ENCODE assay signal across 12 mouse cellular contexts in the genomic region with DNA sequence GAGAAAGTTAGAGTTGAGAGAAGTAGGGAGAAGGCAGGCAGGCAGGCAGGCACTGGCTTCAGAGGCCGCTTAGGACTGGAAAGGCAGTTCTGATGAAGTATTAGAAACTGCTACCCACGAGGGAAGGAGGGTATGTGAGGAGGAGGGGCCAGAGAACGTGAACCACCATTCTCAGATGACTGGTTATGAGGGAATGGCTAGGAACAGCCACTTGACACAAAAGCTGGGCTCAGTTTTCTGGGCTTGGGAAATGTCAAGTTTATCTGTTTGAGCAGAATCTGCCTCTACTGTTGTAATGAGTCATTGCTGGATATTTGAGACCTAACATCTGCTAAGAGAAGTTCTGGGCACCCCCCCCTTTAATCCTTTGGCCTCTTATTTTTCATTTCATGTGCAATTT.
DNase-seq lines count a peak whose midpoint lies in the region; ATAC-seq and TF ChIP-seq lines count a peak whose summit lies in the region.
"Had no signal": no experiment of that assay in that cellular context is flagged by ENCODE, and none has a peak within 500 bp of the region (broad histone marks: within the 10 kb centered on the region; RNA-seq: fewer than 3 reads in every experiment).

No protein-coding gene starts in this region.

- H3K36me3 ChIP-seq in lung, embryonic 14.5 days (ENCODE audit: insufficient read depth): peaks cover 20% of the 10 kb centered on the region
- H3K36me3 ChIP-seq in kidney, postnatal 0 days (ENCODE audit: insufficient read depth, low read length): no peaks in the 10 kb centered on the region
- H3K36me3 ChIP-seq: heart, embryonic 13.5 days had no signal

- peak; percentile 18 for DNase-seq in embryo, embryonic 10 days (ENCODE audit: low spot score)
- DNase-seq in embryo, embryonic 9.5 days (ENCODE audit: extremely low spot score): no peak
- DNase-seq in lung, embryonic 14.5 days: peak; percentile 60
- no peak for DNase-seq in lung, postnatal 14 days
- peak; percentile 16 for DNase-seq in embryo, embryonic 11 days
- peak; percentile 69 for DNase-seq in kidney, postnatal 0 days (ENCODE audit: low spot score)
- DNase-seq in spleen, postnatal 4 days (ENCODE audit: low spot score in 2 of 2): no peak
- DNase-seq in left cerebral cortex, postnatal 10 days (ENCODE audit: extremely low spot score in 1 of 2, low spot score in 2 of 2): no peak
- DNase-seq: cerebellum, adult 8-10 months had no signal

- no peaks in the 10 kb centered on the region for H3K27me3 ChIP-seq in lung, embryonic 14.5 days (ENCODE audit: insufficient read depth, low read length)
- H3K27me3 ChIP-seq in kidney, postnatal 0 days (ENCODE audit: insufficient read depth, low read length): no peaks in the 10 kb centered on the region
- H3K27me3 ChIP-seq: heart, embryonic 13.5 days had no signal

- intact Hi-C loops in left cerebral cortex, postnatal 10 days (cut with DNase I): no loop called here

- peaks cover 9% of the 10 kb centered on the region for H3K4me1 ChIP-seq in lung, embryonic 14.5 days (ENCODE audit: insufficient read depth)
- H3K4me1 ChIP-seq in kidney, postnatal 0 days (replicated peaks; ENCODE audit: insufficient read depth, low read length): no peaks in the 10 kb centered on the region

- H3K4me2 ChIP-seq in lung, embryonic 14.5 days: no peak overlapping the region
- no peak overlapping the region for H3K4me2 ChIP-seq in kidney, postnatal 0 days (ENCODE audit: low read length)
- H3K4me2 ChIP-seq: heart, embryonic 13.5 days had no signal

- WGBS in lung, embryonic 14.5 days: 13% methylated on average over 3 of the region's 3 CpGs
- 18% methylated on average over 3 of the region's 3 CpGs for WGBS in kidney, postnatal 0 days

- H3K4me3 ChIP-seq in lung, embryonic 14.5 days (ENCODE audit: low read depth, low read length): no peak overlapping the region
- H3K4me3 ChIP-seq in kidney, postnatal 0 days (replicated peaks; ENCODE audit: low read depth, low read length): no peak overlapping the region
- H3K4me3 ChIP-seq: heart, embryonic 13.5 days had no signal

- no peak for TF ChIP-seq CTCF in lung, embryonic 14.5 days (IDR thresholded peaks at IDR 0.05; ENCODE audit: low read depth)
- TF ChIP-seq CTCF in kidney, postnatal 0 days (IDR thresholded peaks at IDR 0.05; ENCODE audit: low read depth): no peak

- H3K9ac ChIP-seq in lung, embryonic 14.5 days: no peak overlapping the region
- no peak overlapping the region for H3K9ac ChIP-seq in kidney, postnatal 0 days (ENCODE audit: low read depth, low read length)
- H3K9ac ChIP-seq: heart, embryonic 13.5 days had no signal

- H3K9me3 ChIP-seq in lung, embryonic 14.5 days (ENCODE audit: low read depth, low read length): no peaks in the 10 kb centered on the region
- no peaks in the 10 kb centered on the region for H3K9me3 ChIP-seq in kidney, postnatal 0 days (replicated peaks; ENCODE audit: low read length)
- H3K9me3 ChIP-seq: heart, embryonic 13.5 days had no signal

- H3K27ac ChIP-seq in lung, embryonic 14.5 days (ENCODE audit: low read depth): peak overlapping the region; percentile 3; the same call in 1 of the 2 replicates
- H3K27ac ChIP-seq in kidney, postnatal 0 days: no peak overlapping the region
- H3K27ac ChIP-seq: heart, embryonic 13.5 days; hindbrain, postnatal 0 days; macrophage had no signal

- ATAC-seq in lung, embryonic 14.5 days (ENCODE audit: insufficient read depth): peak; percentile 65
- ATAC-seq in kidney, postnatal 0 days (replicated peaks; ENCODE audit: low FRiP score, low read depth): no peak
- ATAC-seq: hindbrain, postnatal 0 days had no signal

Comparison
In these comparisons a context has a peak if more than half of its experiments do, and no peak if none do; other contexts are left out.
1. DNase-seq: peak in embryo, embryonic 10 days (single experiment), lung, embryonic 14.5 days (single experiment), embryo, embryonic 11 days (single experiment) and kidney, postnatal 0 days (single experiment); none in embryo, embryonic 9.5 days (single experiment), lung, postnatal 14 days (single experiment), spleen, postnatal 4 days (0 of 2) and left cerebral cortex, postnatal 10 days (0 of 2).